Mouse (Mus musculus) thymus, postnatal 0 days (tissue): ENCODE results near the gene Cx3cr1. TPM values are rescaled to one million over a fixed set of nuclear protein-coding genes. Genes with fewer than 3 reads are reported as not detected.
A peak's percentile ranks its signal among the peaks of the same experiment; 100 is the strongest.
"Not testable (repeated sequence)": the region's sequence is repeated elsewhere in the genome, so short reads cannot be mapped to it uniquely, and the experiment has no call there.

ENCODE experiments used
- DNase-seq: peaks from one replicate; pipeline ENCODE4 v3.0.0-alpha.2; 2015; ENCODE audit warnings: low spot score
- polyA plus RNA-seq: library from polyadenylated mRNA; unstranded; fragments of >200 nt; fragmentation: Nextera tagmentation; extraction: Ambion mirVana; gene quantifications from 2 replicates; pipeline ENCODE4 v1.2.1, GENCODE M21; 2015

Gene Cx3cr1
- 4.0 and 4.3 TPM in 2 replicates for polyA plus RNA-seq

- no peak for DNase-seq
These were observed at the start of gene Cx3cr1 for GRCm38 (mm10) chr9:120069779-120070178. Cx3cr1 (minus strand) TSS chr9:120069879.

- DNase-seq, result no peak
These were observed 48.5 kb upstream of the Cx3cr1 start for GRCm38 (mm10) chr9:120118212-120118611.

- DNase-seq, result no peak
These were observed 46.5 kb upstream of the Cx3cr1 start for GRCm38 (mm10) chr9:120116184-120116624.

- DNase-seq, result no peak
These were observed 45.9 kb upstream of the Cx3cr1 start for GRCm38 (mm10) chr9:120115580-120115979.

- DNase-seq, result no peak
These were observed 45.1 kb upstream of the Cx3cr1 start for GRCm38 (mm10) chr9:120114789-120115151.

- no peak for DNase-seq
These were observed 44.5 kb upstream of the Cx3cr1 start for GRCm38 (mm10) chr9:120114051-120114788.

- DNase-seq, result no peak
These were observed 43.8 kb upstream of the Cx3cr1 start for GRCm38 (mm10) chr9:120113456-120113855.

- DNase-seq, result no peak
These were observed 42.8 kb upstream of the Cx3cr1 start for GRCm38 (mm10) chr9:120112472-120112871.

GRCm38 (mm10) chr9:120111156-120111945, 41.7 kb upstream of the Cx3cr1 start:
- no peak for DNase-seq

GRCm38 (mm10) chr9:120110211-120111018, 40.7 kb upstream of the Cx3cr1 start, which contains the start of gene Slc25a38:
Slc25a38 (plus strand) TSS chr9:120110374.
- peak; percentile 93 for DNase-seq

GRCm38 (mm10) chr9:120108953-120109352, 39.3 kb upstream of the Cx3cr1 start:
- not testable (repeated sequence) for DNase-seq

GRCm38 (mm10) chr9:120101165-120101564, 31.5 kb upstream of the Cx3cr1 start:
- DNase-seq, result no peak

GRCm38 (mm10) chr9:120099304-120099703, 29.6 kb upstream of the Cx3cr1 start:
- no peak for DNase-seq

GRCm38 (mm10) chr9:120098682-120099081, 29.0 kb upstream of the Cx3cr1 start:
- DNase-seq, result peak; percentile 58

- DNase-seq, result peak; percentile 35
These were observed 26.2 kb upstream of the Cx3cr1 start for GRCm38 (mm10) chr9:120095886-120096285.

- no peak for DNase-seq
These were observed 24.0 kb upstream of the Cx3cr1 start for GRCm38 (mm10) chr9:120093701-120094100.

- DNase-seq, result no peak
These were observed 22.1 kb upstream of the Cx3cr1 start, which contains the start of gene Ccr8 for GRCm38 (mm10) chr9:120091696-120092238. Ccr8 (plus strand) TSS chr9:120092114.

- DNase-seq, result no peak
These were observed 21.4 kb upstream of the Cx3cr1 start for GRCm38 (mm10) chr9:120091086-120091485.

- no peak for DNase-seq
These were observed 19.4 kb upstream of the Cx3cr1 start for GRCm38 (mm10) chr9:120089125-120089524.

- peak; percentile 54 for DNase-seq
These were observed 14.7 kb upstream of the Cx3cr1 start for GRCm38 (mm10) chr9:120084406-120084805.
